In genomic region chr3:146224271-146224670, GRCm38 (mm10) we compare ENCODE assay signal across 28 mouse cellular contexts. TPM values are rescaled to one million over a fixed set of nuclear protein-coding genes. Genes with fewer than 3 reads are reported as not detected.
DNase-seq lines count a peak whose midpoint lies in the region; ATAC-seq and TF ChIP-seq lines count a peak whose summit lies in the region.
"Had no signal": no experiment of that assay in that cellular context is flagged by ENCODE, and none has a peak within 500 bp of the region (broad histone marks: within the 10 kb centered on the region; RNA-seq: fewer than 3 reads in every experiment).

No protein-coding gene starts in this region.

- no peak for TF ChIP-seq CTCF in lung, adult 2 months (IDR thresholded peaks at IDR 0.05; ENCODE audit: insufficient read depth, low read length)

- no peak overlapping the region for H3K4me3 ChIP-seq in kidney, embryonic 16.5 days (ENCODE audit: low read length)
- no peak overlapping the region for H3K4me3 ChIP-seq in lung, adult 2 months (replicated peaks; ENCODE audit: extremely low read depth, low read depth, low read length)
- H3K4me3 ChIP-seq in midbrain, embryonic 16.5 days (ENCODE audit: low read depth, low read length) = no peak overlapping the region
- H3K4me3 ChIP-seq: forebrain, embryonic 12.5 days; gastrocnemius, adult 2 months; limb, embryonic 12.5 days; megakaryocyte, embryonic 14.5 days; midbrain, embryonic 13.5 days had no signal

- peaks cover 5% of the 10 kb centered on the region; the same call in 1 of the 2 replicates for H3K4me1 ChIP-seq in kidney, embryonic 16.5 days (ENCODE audit: insufficient read depth, low read length)
- H3K4me1 ChIP-seq in lung, adult 2 months (ENCODE audit: control insufficient read depth, insufficient read depth, low read length) = no peaks in the 10 kb centered on the region
- H3K4me1 ChIP-seq in midbrain, embryonic 16.5 days (ENCODE audit: control insufficient read depth, insufficient read depth, low read length) = peaks cover 10% of the 10 kb centered on the region; the same call in 1 of the 2 replicates
- H3K4me1 ChIP-seq: limb, embryonic 12.5 days had no signal

- DNase-seq in kidney, adult 18-20 months = peak; percentile 54
- peak; percentile 72 for DNase-seq in lung, postnatal 36 days
- DNase-seq in lung, adult 2 months = no peak
- DNase-seq in kidney, adult 9 months = peak; percentile 95
- no peak for DNase-seq in embryo, embryonic 11 days
- DNase-seq: adrenal gland, postnatal 36 days; B cell, adult 2 months; cerebellum, adult 9-11 months; gastrocnemius, adult 2 months; liver, postnatal 0 days; right cerebral cortex, postnatal 14 days; spleen, adult 18-20 months; thymus, postnatal 14 days had no signal

- WGBS in kidney, embryonic 16.5 days = 61% methylated on average over 4 of the region's 4 CpGs
- 55% methylated on average over 4 of the region's 4 CpGs for WGBS in lung, adult 2 months
- WGBS in midbrain, embryonic 16.5 days = 71% methylated on average over 4 of the region's 4 CpGs

- no peak overlapping the region for H3K9ac ChIP-seq in kidney, embryonic 16.5 days (replicated peaks; ENCODE audit: low read length)
- no peak overlapping the region for H3K9ac ChIP-seq in midbrain, embryonic 16.5 days (ENCODE audit: low read depth, low read length)
- H3K9ac ChIP-seq: forebrain, embryonic 12.5 days; hindbrain, embryonic 14.5 days; limb, embryonic 12.5 days; liver, postnatal 0 days; midbrain, embryonic 13.5 days had no signal

- peaks cover 31% of the 10 kb centered on the region for H3K27me3 ChIP-seq in kidney, embryonic 16.5 days (ENCODE audit: insufficient read depth, low read length)
- peaks cover 25% of the 10 kb centered on the region for H3K27me3 ChIP-seq in midbrain, embryonic 16.5 days (ENCODE audit: control insufficient read depth, insufficient read depth, low read depth, low read length)
- H3K27me3 ChIP-seq: Patski had no signal

- no peak for ATAC-seq in kidney, embryonic 16.5 days (ENCODE audit: low FRiP score, low TSS enrichment)
- peak; percentile 41 for ATAC-seq in megakaryocyte, adult 5-6 weeks (ENCODE audit: poor library complexity, severe bottlenecking)
- no peak for ATAC-seq in midbrain, embryonic 16.5 days
- ATAC-seq: inflammation-experienced regulatory T-cells, adult 6 months; liver, postnatal 0 days; midbrain, embryonic 13.5 days had no signal

- no peaks in the 10 kb centered on the region for H3K36me3 ChIP-seq in kidney, embryonic 16.5 days (ENCODE audit: insufficient read depth, low read length)
- H3K36me3 ChIP-seq in midbrain, embryonic 16.5 days (ENCODE audit: control insufficient read depth, insufficient read depth, low read length) = no peaks in the 10 kb centered on the region
- H3K36me3 ChIP-seq: forebrain, embryonic 12.5 days; G1E; limb, embryonic 12.5 days; midbrain, embryonic 13.5 days had no signal

- no peaks in the 10 kb centered on the region for H3K9me3 ChIP-seq in kidney, embryonic 16.5 days (ENCODE audit: low read length)
- no peaks in the 10 kb centered on the region for H3K9me3 ChIP-seq in midbrain, embryonic 16.5 days (replicated peaks; ENCODE audit: control insufficient read depth, low read length, poor library complexity, severe bottlenecking)
- H3K9me3 ChIP-seq: forebrain, embryonic 12.5 days; G1E; limb, embryonic 12.5 days; megakaryocyte, embryonic 14.5 days; midbrain, embryonic 13.5 days had no signal

- H3K4me2 ChIP-seq in kidney, embryonic 16.5 days (replicated peaks; ENCODE audit: low read depth, low read length) = no peak overlapping the region
- H3K4me2 ChIP-seq in midbrain, embryonic 16.5 days (ENCODE audit: low read length) = no peak overlapping the region
- H3K4me2 ChIP-seq: forebrain, embryonic 12.5 days; heart, embryonic 11.5 days; hindbrain, embryonic 14.5 days; limb, embryonic 12.5 days; liver, embryonic 11.5 days; midbrain, embryonic 13.5 days had no signal

- TF ChIP-seq POLR2A in lung, adult 2 months (IDR thresholded peaks at IDR 0.05; ENCODE audit: borderline replicate concordance, extremely low read depth, low read depth, low read length) = no peak

- H3K27ac ChIP-seq in kidney, embryonic 16.5 days (ENCODE audit: low read length) = no peak overlapping the region
- no peak overlapping the region for H3K27ac ChIP-seq in midbrain, embryonic 16.5 days (ENCODE audit: low read length)
- H3K27ac ChIP-seq: forebrain, embryonic 12.5 days; gastrocnemius, adult 2 months; hindbrain, embryonic 14.5 days; limb, embryonic 12.5 days; midbrain, embryonic 13.5 days had no signal

RNA-seq across cellular contexts. Expression of gene Lpar3, which starts 3.5 kb away (rescaled TPM):
- polyA plus RNA-seq in kidney, embryonic 16.5 days (2015; fragmentation: Nextera tagmentation; extraction: Ambion mirVana) = 2.2 TPM in 2 replicates
- polyA plus RNA-seq in lung, adult 2 months (2012; rRNA removed) = 17.8 and 25.7 TPM in 2 replicates
- total RNA-seq in megakaryocyte, adult 5-6 weeks (2015) = 0.14 TPM in 1 of 2 replicates, not detected in the other
- total RNA-seq in megakaryocyte, adult 5-6 weeks (2017) = not detected in 2 replicates
- polyA plus RNA-seq in midbrain, embryonic 16.5 days (2015; fragmentation: Nextera tagmentation; extraction: Ambion mirVana) = 0.44 and 0.70 TPM in 2 replicates
- total RNA-seq: adrenal gland, adult 18-20 months; CH12.LX had no signal
- polyA plus RNA-seq: G1E; liver, postnatal 0 days had no signal

Comparison
In these comparisons a context has a peak if more than half of its experiments do, and no peak if none do; other contexts are left out.
1. DNase-seq: peak in kidney, adult 18-20 months (single experiment), lung, postnatal 36 days (single experiment) and kidney, adult 9 months (single experiment); none in lung, adult 2 months (single experiment) and embryo, embryonic 11 days (single experiment).